Mouse (Mus musculus): ENCODE measurements around the gene Olfr545.

GRCm38 (mm10) chr7:102477377-102477776, 22.0 kb downstream of the Olfr545 start:
- TF ChIP-seq POLR2A (IDR thresholded peaks at IDR 0.05; ENCODE audit: insufficient read length, low read depth) (no peak), CEBPB (IDR thresholded peaks at IDR 0.05; ENCODE audit: insufficient read depth, poor library complexity, severe bottlenecking) (no peak), E2F4 (IDR thresholded peaks at IDR 0.05; ENCODE audit: insufficient read depth) (no peak), MYOD1 (IDR thresholded peaks at IDR 0.05; ENCODE audit: control insufficient read depth in 1 of 3, insufficient read length in 2 of 3, low read depth in 2 of 3) (no peak), MYOG (IDR thresholded peaks at IDR 0.05; ENCODE audit: control insufficient read depth in 1 of 3, insufficient read depth in 1 of 3, insufficient read length in 2 of 3, low read depth in 2 of 3) (no peak), USF1 (IDR thresholded peaks at IDR 0.05; ENCODE audit: low read depth) (no peak), POLR2AphosphoS2 (IDR thresholded peaks at IDR 0.05; ENCODE audit: insufficient read length, low read depth) (no peak), TCF3 (IDR thresholded peaks at IDR 0.05; ENCODE audit: insufficient read length, low read depth) (no peak)
